Mouse (Mus musculus) limb, embryonic 11.5 days (tissue): ENCODE measurements at regions not wholly inside any gene's neighbourhood (a gene's known extent, or its start where the extent isn't known, plus 50 kb on each side); places are given as distances from the start of the nearest gene placed in this dataset.
A peak's percentile ranks its signal among the peaks of the same experiment; 100 is the strongest.

Source experiments
- ATAC-seq: fragments of 200-750 bp; cut with Nextera tagmentation; 2 replicates; pipeline ENCODE4 v1.8.0; 2017; ENCODE audit warnings: low read depth; ENCODE audit not compliant: insufficient number of reproducible peaks, low FRiP score, low TSS enrichment
- DNase-seq: peaks from one replicate; pipeline ENCODE4 v3.0.0-alpha.2; 2015; ENCODE audit warnings: low spot score
- H3K27ac ChIP-seq: fragments of 300-500 bp; sonication (generic); replicated peaks from 2 replicates; pipeline ENCODE4 v1.5.1; 2014; ENCODE audit warnings: low read depth, mild to moderate bottlenecking, low read length
- H3K27me3 ChIP-seq: fragments of 300-500 bp; sonication (generic); 2 replicates; pipeline ENCODE4 v1.6.1; 2014; ENCODE audit warnings: mild to moderate bottlenecking, low read length, mixed read lengths; ENCODE audit not compliant: control insufficient read depth, insufficient read depth
- H3K36me3 ChIP-seq: fragments of 300-500 bp; sonication (generic); 2 replicates; pipeline ENCODE4 v1.6.1; 2014; ENCODE audit warnings: mild to moderate bottlenecking, low read length, moderate library complexity, mixed read lengths; ENCODE audit not compliant: control insufficient read depth, insufficient read depth
- H3K4me1 ChIP-seq: fragments of 300-500 bp; sonication (generic); 2 replicates; pipeline ENCODE4 v1.6.1; 2014; ENCODE audit warnings: low read length, mixed read lengths; ENCODE audit not compliant: control insufficient read depth, insufficient read depth
- H3K4me2 ChIP-seq: fragments of 300-500 bp; sonication (generic); 2 replicates; pipeline ENCODE4 v1.6.1; 2014; ENCODE audit warnings: low read depth, mild to moderate bottlenecking, moderate library complexity; ENCODE audit not compliant: severe bottlenecking
- H3K4me3 ChIP-seq: fragments of 300-500 bp; sonication (generic); 2 replicates; pipeline ENCODE4 v1.5.1; 2014; ENCODE audit warnings: low read depth, low read length
- H3K9ac ChIP-seq: fragments of 300-500 bp; sonication (generic); 2 replicates; pipeline ENCODE4 v1.6.1; 2014; ENCODE audit warnings: mild to moderate bottlenecking, low read length
- H3K9me3 ChIP-seq: fragments of 300-500 bp; sonication (generic); 2 replicates; pipeline ENCODE4 v1.6.1; 2016; ENCODE audit warnings: low read length; ENCODE audit not compliant: control insufficient read depth
- whole genome bisulfite sequencing: fragments of 180-500 bp; shearing (Covaris S2); extraction: QIAGEN DNeasy Blood & Tissue Kit; methylation state at CpG from one replicate; pipeline ENCODE4 v1.1.7; 2014; 5-methylcytosine and 5-hydroxymethylcytosine counted together

DNA sequence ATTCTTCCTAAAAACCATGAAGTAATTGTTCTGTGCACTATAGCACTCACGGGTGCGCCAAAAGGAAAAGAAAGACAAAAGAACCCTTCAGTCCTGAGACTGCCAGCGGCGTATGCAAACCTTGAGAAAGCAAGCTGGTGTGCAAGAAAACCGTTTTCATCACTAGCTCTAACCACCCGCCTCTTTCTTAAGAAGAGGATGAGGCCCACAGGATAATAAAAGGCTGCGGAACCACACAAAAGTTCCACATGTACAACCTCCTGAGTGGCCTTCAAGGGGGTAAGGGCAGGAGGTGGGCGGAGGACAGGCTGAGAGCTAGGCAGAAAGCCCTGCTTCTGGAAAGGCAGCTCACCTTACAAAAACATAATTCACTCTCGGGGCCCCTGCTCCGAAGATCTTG, 413.4 kb upstream of the Atp11b start:
- Histone ChIP-seq H3K27ac (no peak overlapping the region), H3K27me3 (no peaks in the 10 kb centered on the region), H3K9me3 (no peaks in the 10 kb centered on the region), H3K36me3 (no peaks in the 10 kb centered on the region), H3K4me2 (peak overlapping the region; percentile 67), H3K4me3 (peak overlapping the region; percentile 32), H3K9ac (peak overlapping the region; percentile 54), H3K4me1 (peaks cover 2% of the 10 kb centered on the region; the same call in 1 of the 2 replicates)
- ATAC-seq (peak; percentile 56), DNase-seq (no peak)
- WGBS = 7% methylated on average over 10 of the region's 10 CpGs

DNA sequence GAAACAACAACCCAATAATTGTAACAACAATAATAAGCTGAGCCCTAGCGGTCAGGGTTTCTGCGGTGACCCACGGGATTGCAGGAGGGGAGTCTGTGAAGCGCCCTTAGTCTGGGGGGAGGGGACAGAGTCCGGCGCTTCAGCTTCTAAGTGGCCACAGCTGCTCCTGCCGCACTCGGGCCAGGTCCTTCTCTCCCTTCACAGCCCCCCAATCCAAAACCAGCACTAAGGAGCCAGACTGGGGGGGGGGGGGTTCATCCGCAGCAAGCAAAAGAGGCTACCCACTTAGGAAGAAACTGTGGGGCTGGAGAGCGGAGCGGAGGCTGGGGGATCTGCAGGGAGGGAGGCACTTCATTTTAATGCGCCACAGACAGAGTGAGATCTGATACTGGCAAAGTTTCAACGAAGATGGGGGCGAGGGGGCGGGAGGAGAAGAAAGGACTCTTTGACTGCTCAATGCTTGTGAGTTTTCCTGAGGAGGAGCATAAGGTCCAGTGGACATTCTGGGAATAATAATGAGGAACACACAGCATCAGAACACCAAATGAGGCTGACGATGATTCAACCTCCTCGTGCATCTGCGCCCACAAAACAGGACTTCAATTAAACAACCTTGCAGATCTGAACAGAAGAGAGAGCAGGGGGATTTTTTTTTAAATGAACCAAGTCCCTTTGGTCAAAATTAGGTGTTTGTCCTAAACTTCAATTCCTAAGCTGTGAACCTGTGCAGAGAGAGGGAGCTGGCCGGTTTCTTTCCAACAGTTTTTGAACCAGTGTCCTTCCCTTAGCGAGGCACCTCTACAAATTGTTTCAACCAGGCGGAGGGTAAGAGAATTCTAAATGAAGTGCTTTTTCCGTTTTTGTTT, 412.7 kb upstream of the Atp11b start:
- Histone ChIP-seq H3K4me2 (peak overlapping the region; percentile 67), H3K4me3 (peak overlapping the region; percentile 32), H3K27ac (no peak overlapping the region), H3K9ac (peak overlapping the region; percentile 54), H3K4me1 (peaks cover 2% of the 10 kb centered on the region; the same call in 1 of the 2 replicates), H3K9me3 (no peaks in the 10 kb centered on the region), H3K27me3 (no peaks in the 10 kb centered on the region), H3K36me3 (no peaks in the 10 kb centered on the region)
- ATAC-seq = peak; percentile 89
- WGBS = 2% methylated on average over 21 of the region's 22 CpGs
- DNase-seq = peak; percentile 80

DNA sequence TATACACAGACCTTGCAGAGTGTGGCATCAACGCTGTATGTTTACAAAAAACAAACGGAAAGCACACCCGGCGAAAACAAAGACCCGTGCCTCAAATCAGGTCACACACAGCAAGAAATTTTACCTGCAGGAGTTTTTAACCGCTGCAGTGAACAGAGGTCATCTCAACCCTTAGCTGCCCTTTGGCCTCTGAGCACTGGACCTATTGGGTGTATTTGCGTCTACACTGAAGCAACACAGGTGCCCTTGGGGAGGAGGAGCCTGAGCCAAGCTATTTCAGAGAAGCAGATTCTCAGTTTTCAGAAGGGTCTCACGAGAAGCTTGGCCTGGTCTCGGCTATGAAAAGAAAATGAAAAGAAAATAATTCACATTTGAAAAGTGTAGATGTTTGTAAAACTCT, 412.1 kb upstream of the Atp11b start:
- peaks cover 2% of the 10 kb centered on the region; the same call in 1 of the 2 replicates for H3K4me1 ChIP-seq
- H3K27me3 ChIP-seq = no peaks in the 10 kb centered on the region
- DNase-seq = no peak
- WGBS = 7% methylated on average over 9 of the region's 9 CpGs
- no peaks in the 10 kb centered on the region for H3K36me3 ChIP-seq
- H3K4me2 ChIP-seq = no peak overlapping the region
- H3K27ac ChIP-seq = no peak overlapping the region
- no peak overlapping the region for H3K9ac ChIP-seq
- H3K4me3 ChIP-seq = no peak overlapping the region
- no peaks in the 10 kb centered on the region for H3K9me3 ChIP-seq
- no peak for ATAC-seq

DNA sequence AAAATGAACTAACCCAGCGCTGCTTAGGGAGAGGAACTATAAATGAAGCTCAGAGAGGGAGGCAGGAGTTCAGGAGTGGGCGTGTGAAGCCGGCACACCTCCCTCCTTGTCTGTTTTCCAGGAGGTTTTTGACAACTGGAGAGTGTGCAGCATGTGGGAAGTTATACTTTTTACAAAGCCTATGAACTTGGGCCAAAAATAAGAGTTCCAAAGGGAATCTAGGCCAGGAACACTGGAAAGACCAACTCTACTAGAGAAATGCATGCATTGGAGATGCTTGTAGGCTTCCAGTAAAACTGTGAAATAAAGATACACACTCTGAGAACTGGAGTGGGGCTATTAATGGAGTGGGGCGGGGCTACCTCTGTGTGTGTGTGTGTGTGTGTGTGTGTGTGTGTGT, 411.3 kb upstream of the Atp11b start:
- no peaks in the 10 kb centered on the region for H3K36me3 ChIP-seq
- no peak overlapping the region for H3K9ac ChIP-seq
- peaks cover 2% of the 10 kb centered on the region; the same call in 1 of the 2 replicates for H3K4me1 ChIP-seq
- DNase-seq (no peak), ATAC-seq (no peak)
- no peaks in the 10 kb centered on the region for H3K9me3 ChIP-seq
- no peaks in the 10 kb centered on the region for H3K27me3 ChIP-seq
- no peak overlapping the region for H3K4me2 ChIP-seq
- no peak overlapping the region for H3K4me3 ChIP-seq
- no peak overlapping the region for H3K27ac ChIP-seq
- whole genome bisulfite sequencing = 63% methylated on average over 4 of the region's 4 CpGs

DNA sequence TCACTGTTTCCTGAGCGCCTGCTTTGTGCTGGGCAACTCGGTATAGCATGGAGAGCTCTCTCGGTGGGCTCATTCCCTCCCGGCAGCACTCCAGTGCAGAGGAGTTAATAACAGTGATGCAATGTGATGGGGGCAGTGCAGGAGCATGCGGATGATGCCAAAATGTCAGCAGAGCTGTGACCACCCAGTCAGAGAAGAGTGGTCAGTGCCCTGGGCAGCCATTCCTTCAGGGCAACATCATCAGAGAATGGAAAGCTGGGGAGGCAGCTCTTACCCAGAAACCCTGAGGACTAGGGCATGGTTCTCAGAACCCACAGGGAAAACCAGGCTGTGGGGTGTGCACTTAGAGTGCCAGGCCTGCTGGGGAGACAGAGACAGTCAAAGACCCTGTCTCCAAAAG, 410.0 kb upstream of the Atp11b start:
- Histone ChIP-seq H3K4me1 (peaks cover 2% of the 10 kb centered on the region; the same call in 1 of the 2 replicates), H3K36me3 (no peaks in the 10 kb centered on the region), H3K27ac (no peak overlapping the region), H3K4me3 (no peak overlapping the region), H3K9me3 (no peaks in the 10 kb centered on the region), H3K9ac (no peak overlapping the region), H3K27me3 (no peaks in the 10 kb centered on the region), H3K4me2 (no peak overlapping the region)
- ATAC-seq (no peak), DNase-seq (no peak)
- WGBS = 72% methylated on average over 5 of the region's 5 CpGs

DNA sequence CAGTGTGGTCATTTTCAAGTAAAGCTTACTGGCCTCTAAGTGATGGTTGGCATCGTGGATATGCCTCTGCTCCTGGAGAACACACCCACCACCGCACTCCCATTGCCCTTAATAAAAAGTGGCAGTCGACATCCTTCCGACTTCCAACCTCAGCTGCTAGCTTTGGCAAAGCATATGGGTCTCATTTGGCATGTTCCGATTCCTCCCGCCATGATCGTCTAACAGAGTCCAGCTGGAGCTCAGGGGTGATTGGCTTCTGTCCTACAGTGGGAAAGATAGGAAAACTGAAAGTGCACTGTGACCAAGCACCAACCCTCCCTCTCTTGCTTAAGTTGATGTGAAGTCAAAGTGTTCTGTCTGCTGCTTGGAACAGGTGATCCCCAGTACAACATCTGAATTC, 404.8 kb upstream of the Atp11b start:
- whole genome bisulfite sequencing = 21% methylated on average over 7 of the region's 7 CpGs
- Histone ChIP-seq H3K9ac (no peak overlapping the region), H3K4me2 (no peak overlapping the region), H3K4me3 (no peak overlapping the region), H3K27ac (no peak overlapping the region), H3K9me3 (no peaks in the 10 kb centered on the region), H3K27me3 (no peaks in the 10 kb centered on the region), H3K36me3 (no peaks in the 10 kb centered on the region), H3K4me1 (no peaks in the 10 kb centered on the region)
- peak; percentile 51 for DNase-seq
- ATAC-seq = no peak

DNA sequence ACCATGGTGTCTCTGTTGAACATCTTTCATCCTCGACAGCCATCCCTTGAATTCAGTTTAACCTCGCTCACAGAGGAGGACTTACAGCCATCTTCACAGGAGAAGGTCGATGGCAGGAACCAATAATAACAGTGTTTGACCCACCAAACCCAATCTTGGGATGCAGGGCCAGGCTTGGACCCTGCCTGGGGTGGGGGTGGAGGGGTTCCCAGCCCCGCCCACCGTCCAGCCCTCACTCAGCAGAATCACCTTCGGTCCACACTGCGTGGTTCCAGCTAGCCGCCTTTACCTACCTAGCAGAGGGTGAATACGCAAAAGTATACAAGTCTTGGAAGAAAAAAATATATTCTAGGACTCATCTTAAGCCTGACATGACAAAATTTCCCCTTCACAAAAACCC, 400.5 kb upstream of the Atp11b start:
- H3K27me3 ChIP-seq = no peaks in the 10 kb centered on the region
- ATAC-seq (no peak), DNase-seq (no peak)
- 85% methylated on average over 9 of the region's 9 CpGs for WGBS
- no peak overlapping the region for H3K4me3 ChIP-seq
- no peak overlapping the region for H3K27ac ChIP-seq
- no peak overlapping the region for H3K9ac ChIP-seq
- H3K9me3 ChIP-seq = no peaks in the 10 kb centered on the region
- no peaks in the 10 kb centered on the region for H3K4me1 ChIP-seq
- no peak overlapping the region for H3K4me2 ChIP-seq
- H3K36me3 ChIP-seq = no peaks in the 10 kb centered on the region

DNA sequence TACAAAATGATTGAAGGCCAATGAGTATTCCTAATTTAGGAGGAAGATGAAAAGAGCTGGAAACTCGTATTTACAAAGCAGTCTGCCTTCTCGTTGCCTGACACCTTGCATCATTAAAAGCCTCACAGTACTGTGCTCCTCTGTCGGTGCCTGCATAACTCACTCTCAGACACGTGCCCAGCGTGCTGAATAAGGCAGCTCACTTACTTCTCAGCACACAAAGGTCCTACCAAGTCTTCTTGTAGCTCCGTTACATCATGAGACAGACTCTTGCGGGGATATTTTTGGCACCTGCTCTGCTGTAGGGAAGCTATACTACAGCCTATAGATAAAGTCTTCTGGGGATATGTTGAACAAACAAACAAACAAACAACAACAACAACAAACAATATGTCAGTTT, 400.0 kb upstream of the Atp11b start:
- Histone ChIP-seq H3K36me3 (no peaks in the 10 kb centered on the region), H3K27me3 (no peaks in the 10 kb centered on the region), H3K9me3 (no peaks in the 10 kb centered on the region), H3K4me3 (no peak overlapping the region), H3K4me1 (no peaks in the 10 kb centered on the region), H3K27ac (no peak overlapping the region), H3K4me2 (no peak overlapping the region), H3K9ac (no peak overlapping the region)
- DNase-seq (no peak), ATAC-seq (no peak)
- WGBS = 33% methylated on average over 7 of the region's 7 CpGs
